Mouse (Mus musculus): ENCODE measurements around the gene Zfp61. TPM values are rescaled to one million over a fixed set of nuclear protein-coding genes. Genes with fewer than 3 reads are reported as not detected.

Gene Zfp61
- 10 to 100 TPM; 20.6 to 21.3 TPM for total RNA-seq (2021)

GRCm38 (mm10) chr7:24300771-24301282 is at the start of gene Zfp61:
TSS of gene Zfp61 (minus strand) at chr7:24301232.
- intact Hi-C loops (cut with DNase I), result no loop called here
- no peak for DNase-seq (ENCODE audit: extremely low spot score in 1 of 2, low spot score in 2 of 2)

GRCm38 (mm10) chr7:24348896-24349295 is 47.9 kb upstream of the Zfp61 start, which contains the start of gene Lypd5:
TSS of gene Lypd5 (plus strand) at chr7:24349196.
- intact Hi-C loops (cut with DNase I), result no loop called here
- DNase-seq (ENCODE audit: extremely low spot score in 1 of 2, low spot score in 2 of 2), result no peak

- intact Hi-C loops (cut with DNase I), result no loop called here
- DNase-seq (ENCODE audit: extremely low spot score in 1 of 2, low spot score in 2 of 2), result no peak
These were observed 45.4 kb upstream of the Zfp61 start for GRCm38 (mm10) chr7:24346444-24346843.

DNA sequence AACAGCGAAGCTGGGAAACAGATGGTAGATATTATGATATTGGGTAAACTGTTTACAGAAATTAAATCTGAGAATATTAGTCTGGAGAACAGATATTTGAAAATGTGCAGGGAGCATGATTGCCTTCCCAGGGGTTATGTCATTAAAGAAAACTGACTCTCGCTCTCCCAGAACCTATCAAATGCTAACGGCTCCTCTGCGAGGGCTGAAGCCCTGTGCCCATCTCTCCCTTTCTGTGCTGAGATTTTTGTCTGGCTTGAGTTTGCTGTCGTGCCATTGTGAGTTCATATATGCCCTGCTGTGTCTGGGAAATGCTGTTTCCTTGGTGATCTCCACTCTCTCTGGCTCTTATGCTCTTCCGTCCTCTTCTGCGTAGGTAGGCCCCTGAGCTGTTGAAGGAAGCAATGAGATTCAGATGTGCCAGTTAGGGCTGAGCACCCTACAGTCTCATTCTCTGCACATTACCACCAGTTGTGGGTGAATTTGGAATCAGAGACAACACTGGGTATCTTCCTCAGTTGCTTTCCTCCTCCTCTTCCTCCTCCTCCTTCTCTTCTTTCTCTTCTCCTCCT is 42.8 kb upstream of the Zfp61 start:
- DNase-seq (ENCODE audit: extremely low spot score in 1 of 2, low spot score in 2 of 2), result no peak
- intact Hi-C loops (cut with DNase I), result loop anchor here (5.0 kb wide), 1 partner anchor 39 kb away; no protein-coding TSS in a partner anchor

DNA sequence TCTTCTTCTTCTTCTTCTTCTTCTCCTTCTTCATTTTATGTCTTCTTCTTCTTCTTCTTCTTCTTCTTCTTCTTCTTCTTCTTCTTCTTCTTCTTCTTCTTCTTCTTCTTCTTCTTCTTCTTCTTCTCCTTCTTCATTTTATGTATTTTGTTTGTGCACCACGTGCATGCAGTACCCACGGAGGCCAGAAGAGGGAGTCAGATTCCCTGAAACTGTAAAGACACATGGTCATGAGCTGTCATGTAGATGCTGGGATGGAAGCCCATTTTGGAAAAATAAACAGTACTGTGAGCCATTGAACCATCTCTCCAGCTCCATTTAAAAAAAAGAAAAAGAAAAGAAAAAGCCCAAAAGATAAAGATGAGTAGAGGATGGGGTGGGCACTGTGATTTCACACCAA is 37.2 kb upstream of the Zfp61 start:
- DNase-seq (ENCODE audit: extremely low spot score in 1 of 2, low spot score in 2 of 2), result no peak
- intact Hi-C loops (cut with DNase I), result loop anchor here (10.0 kb wide), 1 partner anchor 137 kb away; no protein-coding TSS in a partner anchor

- peak; percentile 66 to 80 for DNase-seq (ENCODE audit: extremely low spot score in 1 of 2, low spot score in 2 of 2)
- intact Hi-C loops (cut with DNase I), result loop anchor here (10.0 kb wide), 1 partner anchor 139 kb away; no protein-coding TSS in a partner anchor
These were observed 34.8 kb upstream of the Zfp61 start for GRCm38 (mm10) chr7:24335699-24336309.

GRCm38 (mm10) chr7:24333304-24333986 is 32.4 kb upstream of the Zfp61 start, which contains the start of gene Tescl:
TSS of gene Tescl (minus strand) at chr7:24333936.
- intact Hi-C loops (cut with DNase I), result loop anchor here (10.0 kb wide), 1 partner anchor 141 kb away; no protein-coding TSS in a partner anchor
- DNase-seq (ENCODE audit: extremely low spot score in 1 of 2, low spot score in 2 of 2), result peak in 1 of 2 experiments; percentile 37

DNA sequence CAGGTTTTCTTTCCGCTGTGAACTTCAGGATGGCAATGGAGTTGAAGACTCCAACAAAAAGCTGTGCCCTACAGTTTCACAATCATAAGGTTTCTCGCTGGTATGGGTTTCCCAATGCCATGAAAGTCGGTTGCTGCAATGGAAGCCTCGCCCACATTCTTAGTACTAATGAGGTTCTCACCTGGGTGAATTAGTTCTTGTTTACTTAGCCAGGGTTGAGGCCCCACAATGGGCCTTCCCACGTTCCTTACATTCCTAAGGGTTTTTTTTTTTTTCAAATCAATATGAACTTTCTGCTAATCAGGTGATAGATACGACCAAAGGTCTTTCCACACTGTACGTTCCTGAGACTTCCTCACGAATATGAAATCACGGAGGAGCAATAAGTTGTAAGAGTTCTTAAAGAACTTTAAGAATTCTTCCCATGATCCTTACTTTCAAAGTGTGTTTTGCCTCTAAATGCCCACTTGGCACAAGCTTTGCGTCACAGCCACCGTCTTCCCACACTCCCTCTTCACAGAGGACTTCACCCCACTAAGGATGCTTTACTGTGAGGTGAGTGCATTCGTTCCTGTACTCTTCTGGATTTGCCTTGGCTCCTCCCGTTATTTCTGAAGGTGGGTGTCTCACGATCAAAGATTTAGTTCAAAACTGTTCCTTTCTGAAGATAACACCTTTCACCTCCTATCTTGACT is 26.4 kb upstream of the Zfp61 start:
- intact Hi-C loops (cut with DNase I), result no loop called here
- no peak for DNase-seq (ENCODE audit: extremely low spot score in 1 of 2, low spot score in 2 of 2)

- no peak for DNase-seq (ENCODE audit: extremely low spot score in 1 of 2, low spot score in 2 of 2)
- intact Hi-C loops (cut with DNase I), result no loop called here
These were observed 25.5 kb upstream of the Zfp61 start for GRCm38 (mm10) chr7:24326273-24327135.

DNA sequence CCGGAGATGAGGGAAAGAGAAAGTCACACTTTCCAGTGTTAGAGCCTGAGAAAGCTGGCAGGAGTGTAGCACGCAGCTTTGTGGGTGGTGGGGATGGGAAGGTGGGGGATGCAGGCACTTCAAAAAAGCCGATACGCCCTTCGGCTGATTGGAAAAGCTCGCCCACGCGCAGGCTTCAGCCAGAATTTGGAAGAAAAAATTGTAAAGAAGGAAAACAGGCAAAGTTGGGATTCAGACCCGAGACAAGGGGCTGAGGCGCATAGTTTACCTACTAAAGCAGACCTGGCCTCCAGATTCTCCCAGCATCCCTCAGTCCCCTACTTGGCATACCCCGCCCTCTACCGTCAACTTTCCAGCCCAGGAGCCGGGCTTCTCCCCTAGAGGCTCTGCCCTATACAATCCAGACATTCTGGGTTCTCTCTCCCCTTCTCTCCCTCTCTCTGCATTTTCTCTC is 24.7 kb upstream of the Zfp61 start:
- peak; percentile 39 to 53 for DNase-seq (ENCODE audit: extremely low spot score in 1 of 2, low spot score in 2 of 2)
- intact Hi-C loops (cut with DNase I), result no loop called here

GRCm38 (mm10) chr7:24325197-24325596 is 24.2 kb upstream of the Zfp61 start:
- intact Hi-C loops (cut with DNase I), result no loop called here
- peak in 1 of 2 experiments; percentile 67 for DNase-seq (ENCODE audit: extremely low spot score in 1 of 2, low spot score in 2 of 2)

DNA sequence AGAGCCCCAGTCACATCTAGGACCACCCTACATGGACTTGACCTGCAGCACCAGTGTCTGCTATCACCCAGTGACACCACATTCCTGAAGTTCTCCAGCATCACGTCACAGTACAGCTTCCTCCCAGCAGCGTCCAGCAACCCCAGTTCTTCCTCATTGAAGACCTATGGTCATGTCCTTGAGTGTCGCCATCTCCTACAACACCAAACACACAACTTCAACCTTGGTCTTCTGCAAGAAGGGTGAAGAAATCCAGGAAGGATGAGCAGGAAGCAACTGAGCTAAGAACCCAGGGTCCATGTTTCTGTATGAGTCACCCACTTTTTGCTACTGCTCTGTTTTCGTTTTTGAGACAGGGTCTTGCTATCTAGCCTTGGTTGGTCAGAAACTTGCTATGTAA is 21.6 kb upstream of the Zfp61 start:
- intact Hi-C loops (cut with DNase I), result no loop called here
- DNase-seq (ENCODE audit: extremely low spot score in 1 of 2, low spot score in 2 of 2), result no peak

DNA sequence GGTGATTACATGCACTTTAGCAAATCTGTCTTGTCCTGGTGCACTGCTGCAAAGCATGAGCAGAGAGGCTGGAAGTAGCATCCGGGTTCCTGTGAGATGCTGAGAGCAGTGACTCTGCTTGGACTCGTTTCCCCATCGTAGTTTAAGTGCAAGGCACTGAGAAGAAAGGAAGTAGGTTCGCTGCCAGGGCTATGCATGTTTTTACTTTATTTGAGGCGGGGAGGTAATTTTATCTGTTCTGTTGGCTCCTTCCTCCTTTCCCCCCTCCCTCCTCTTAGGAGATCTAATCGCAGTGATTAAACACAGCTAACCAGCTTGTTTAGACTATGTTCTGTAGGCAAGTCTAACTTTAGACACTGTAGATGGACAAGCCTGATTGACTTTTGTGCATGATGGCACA is 17.9 kb upstream of the Zfp61 start:
- intact Hi-C loops (cut with DNase I), result no loop called here
- no peak for DNase-seq (ENCODE audit: extremely low spot score in 1 of 2, low spot score in 2 of 2)

DNA sequence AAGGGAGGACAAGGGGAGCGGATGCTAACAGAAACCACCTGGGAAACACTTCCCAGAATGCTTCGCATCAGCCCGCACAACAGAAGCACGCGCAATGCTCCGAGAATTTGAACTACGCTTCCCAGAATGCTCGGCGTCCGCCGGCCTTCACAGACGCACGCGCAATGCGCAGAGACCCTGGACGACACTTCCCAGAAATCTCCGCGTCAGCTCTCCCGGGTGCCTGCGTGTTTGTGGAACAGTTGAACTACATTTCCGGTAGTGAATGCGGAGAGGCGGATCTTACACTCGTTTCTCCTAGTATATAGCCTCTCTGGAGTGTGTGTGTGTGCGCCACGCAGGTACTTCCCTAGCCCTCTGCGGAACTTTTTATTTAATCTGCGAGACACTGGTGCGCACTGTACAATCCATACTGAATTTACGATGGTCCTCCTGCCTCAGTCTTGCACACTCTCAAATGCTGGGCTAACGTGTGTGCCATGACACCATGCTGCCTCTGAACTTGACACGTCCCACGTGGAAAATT is 15.6 kb upstream of the Zfp61 start, which contains the start of gene Zfp94:
Zfp94 (minus strand) TSS at position 100 of the 526 bp plus-strand sequence.
- intact Hi-C loops (cut with DNase I), result no loop called here
- DNase-seq (ENCODE audit: extremely low spot score in 1 of 2, low spot score in 2 of 2), result peak; percentile 95 to 97

DNA sequence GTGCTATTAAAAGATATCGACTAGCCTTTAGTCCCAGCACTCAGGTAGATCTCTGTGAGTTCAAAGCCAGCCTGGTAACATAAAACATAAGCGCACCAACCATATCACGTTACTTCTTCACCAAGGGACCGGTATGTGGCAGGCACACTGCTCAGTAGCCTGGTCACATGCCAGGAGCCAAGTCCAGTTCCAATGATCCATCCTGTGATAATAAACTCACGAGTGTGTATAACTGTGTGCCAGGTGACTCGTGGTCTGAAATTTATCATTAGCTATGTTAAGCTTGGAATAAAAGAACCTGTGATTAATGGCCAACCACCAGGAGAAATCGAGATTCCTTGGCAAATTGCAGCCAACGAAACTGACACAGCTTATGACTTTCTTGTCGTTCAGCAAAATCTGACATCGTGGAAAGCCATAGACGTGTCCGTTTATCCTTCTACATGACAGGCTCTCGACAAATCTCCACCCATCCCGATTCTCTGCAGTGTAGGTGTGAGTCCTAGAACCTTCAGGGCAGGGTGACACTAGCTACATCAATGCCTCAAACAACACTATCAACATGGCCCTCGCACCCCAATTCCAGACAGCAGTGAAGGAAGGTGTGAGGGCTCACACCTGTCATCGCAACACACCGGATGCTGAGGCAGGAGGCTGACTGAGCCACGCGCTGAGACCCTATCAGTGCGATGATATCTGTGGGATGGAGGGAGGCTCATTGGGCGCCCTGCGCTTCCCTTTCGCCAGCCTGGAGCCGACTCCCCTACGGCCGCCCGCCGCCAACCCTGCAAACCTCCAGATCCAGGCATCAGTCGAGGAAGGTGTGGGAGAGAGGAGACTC is 14.9 kb upstream of the Zfp61 start:
- DNase-seq (ENCODE audit: extremely low spot score in 1 of 2, low spot score in 2 of 2), result no peak
- intact Hi-C loops (cut with DNase I), result no loop called here

GRCm38 (mm10) chr7:24299823-24300481 is 1.1 kb downstream of the Zfp61 start:
- intact Hi-C loops (cut with DNase I), result loop anchor here (10.0 kb wide), 1 partner anchor 325 kb away; the partner anchor contains the start of gene Vmn1r181
- peak in 1 of 2 experiments; percentile 32 for DNase-seq (ENCODE audit: extremely low spot score in 1 of 2, low spot score in 2 of 2)
